Mouse (Mus musculus) megakaryocyte, adult 5-6 weeks (primary cell): ENCODE measurements around the gene Gm20538. TPM values are rescaled to one million over a fixed set of nuclear protein-coding genes. Genes with fewer than 3 reads are reported as not detected.

Experiments used
- ATAC-seq: 2 replicates; pipeline ENCODE4 v1.8.0; 2016; ENCODE audit warnings: mild to moderate bottlenecking, inconsistent platforms; ENCODE audit not compliant: poor library complexity, severe bottlenecking
- total RNA-seq, 2 experiments: library from RNA; stranded (forward) in 1 of 2; stranded (reverse) in 1 of 2; fragments of 153-499, 151-499 nt in 1 of 2; fragments of 221-1000, 200-1000 nt in 1 of 2; gene quantifications; 2 replicates each; pipeline versions ENCODE4 v1.2.3 to v1.2.4; 2015 to 2017

Gene Gm20538
- not detected in 2 replicates for total RNA-seq (2015)
- total RNA-seq (2017) = not detected in 2 replicates

DNA sequence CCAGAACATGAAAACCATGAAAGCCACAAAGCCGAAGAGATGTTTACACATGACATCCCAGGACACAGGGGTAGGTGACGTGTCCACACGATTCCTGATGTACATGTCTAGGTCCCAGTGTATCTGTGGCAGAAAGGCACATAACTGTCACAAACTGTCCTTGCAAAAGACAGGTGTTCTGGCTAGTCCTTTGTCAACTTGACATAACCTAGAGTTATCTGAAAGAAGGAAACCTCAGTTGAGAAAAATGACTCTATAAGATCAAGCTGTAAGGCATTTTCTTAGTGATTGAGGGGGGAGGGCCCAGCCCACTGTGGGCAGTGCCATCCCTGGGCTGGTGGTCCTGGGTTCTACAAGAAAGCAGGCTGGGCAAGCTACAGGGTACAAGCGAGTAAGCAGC lies at the start of gene Gm20538:
Gene Gm20538, minus strand, starts transcription at position 101 of the 400 bp plus-strand sequence.
- no peak for ATAC-seq

DNA sequence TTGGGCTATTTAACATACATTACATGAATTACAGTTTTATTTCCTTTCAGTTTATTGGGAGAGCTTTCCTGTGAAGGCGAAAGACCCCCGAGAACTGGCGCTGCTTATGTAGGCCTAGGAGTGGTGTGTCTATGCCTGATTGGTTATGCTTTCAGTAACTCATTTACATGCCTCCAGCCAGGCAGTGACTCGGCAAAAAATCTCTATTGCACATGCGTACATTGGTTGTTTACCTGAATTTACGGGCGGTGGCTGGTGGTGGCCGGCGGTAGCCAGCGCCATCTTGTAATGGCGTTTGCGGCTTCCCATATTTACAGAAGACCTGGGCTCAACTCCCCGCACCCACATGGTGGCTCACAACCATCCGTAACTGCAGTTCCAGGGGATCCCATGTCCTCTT lies 41.5 kb upstream of the Gm20538 start:
- no peak for ATAC-seq

DNA sequence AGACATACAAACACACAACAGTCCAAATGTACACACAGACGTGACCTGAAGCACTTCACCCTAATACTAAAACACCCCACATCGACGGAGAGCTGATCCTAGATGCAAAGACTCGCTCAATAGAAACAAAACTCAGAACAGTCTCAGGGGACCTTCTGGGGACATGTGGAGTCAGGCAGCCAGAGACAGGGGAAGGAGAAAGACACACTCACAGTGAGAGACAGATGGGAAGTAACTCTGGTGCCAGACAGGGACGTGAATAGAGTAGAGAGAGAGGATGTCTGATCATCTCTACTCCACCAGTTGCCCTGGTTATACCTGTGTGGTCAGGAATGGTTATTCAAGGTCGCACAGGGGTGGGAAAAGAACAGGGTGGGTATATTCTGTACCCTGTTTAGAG lies 39.0 kb upstream of the Gm20538 start:
- no peak for ATAC-seq

DNA sequence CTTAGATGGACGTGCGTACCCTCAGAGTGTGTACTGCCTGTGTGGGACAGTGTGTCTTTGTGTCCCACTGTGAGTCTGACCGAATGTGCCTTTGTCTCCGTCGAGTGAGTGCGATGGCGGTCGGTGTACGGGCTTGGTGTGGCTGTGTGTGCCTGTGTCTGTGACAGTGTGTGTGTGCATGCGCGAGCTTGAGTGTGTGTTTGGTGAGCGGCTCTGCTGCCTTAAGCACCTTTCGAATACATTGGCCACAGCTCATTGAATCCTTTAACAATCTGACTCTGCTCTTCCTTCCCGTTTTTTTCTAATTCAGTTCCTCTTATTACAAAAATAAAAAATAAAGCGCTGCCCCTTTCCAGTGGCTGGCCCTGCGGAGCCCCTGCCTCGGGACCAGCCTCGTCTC lies 38.4 kb upstream of the Gm20538 start:
- ATAC-seq = peak; percentile 30; the same call in 1 of the 2 replicates

DNA sequence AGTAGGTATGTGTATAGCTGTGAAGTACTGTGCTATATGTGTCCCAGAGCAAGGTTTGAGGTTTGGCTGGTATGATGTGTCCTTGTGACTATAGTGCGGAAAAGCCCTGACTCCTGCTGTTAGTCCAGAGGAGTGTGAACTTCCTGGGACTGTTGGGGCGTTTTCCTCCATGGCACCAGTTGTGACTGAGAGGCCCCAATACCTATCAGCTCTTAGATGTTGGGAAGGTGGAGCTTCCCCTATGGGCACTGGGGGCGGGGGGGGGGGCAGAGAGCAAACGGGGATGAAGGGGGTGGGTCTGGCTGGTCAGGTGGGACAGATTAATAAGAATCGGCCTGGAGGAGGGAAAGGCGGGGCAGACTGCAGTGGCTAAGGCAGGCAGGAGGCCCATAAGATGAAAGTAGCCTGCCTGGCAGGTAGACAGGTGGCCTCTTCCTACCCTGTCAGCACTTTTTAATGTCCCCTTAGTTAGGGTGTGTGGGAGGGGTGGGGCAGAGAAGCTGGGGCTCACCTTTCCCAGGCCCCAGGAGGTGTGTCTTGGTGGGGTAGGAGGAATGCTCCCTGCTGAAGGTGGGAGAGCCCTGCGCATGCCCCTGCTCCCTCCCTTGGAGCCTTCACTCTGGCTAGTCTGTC lies 37.1 kb upstream of the Gm20538 start:
- no peak for ATAC-seq

DNA sequence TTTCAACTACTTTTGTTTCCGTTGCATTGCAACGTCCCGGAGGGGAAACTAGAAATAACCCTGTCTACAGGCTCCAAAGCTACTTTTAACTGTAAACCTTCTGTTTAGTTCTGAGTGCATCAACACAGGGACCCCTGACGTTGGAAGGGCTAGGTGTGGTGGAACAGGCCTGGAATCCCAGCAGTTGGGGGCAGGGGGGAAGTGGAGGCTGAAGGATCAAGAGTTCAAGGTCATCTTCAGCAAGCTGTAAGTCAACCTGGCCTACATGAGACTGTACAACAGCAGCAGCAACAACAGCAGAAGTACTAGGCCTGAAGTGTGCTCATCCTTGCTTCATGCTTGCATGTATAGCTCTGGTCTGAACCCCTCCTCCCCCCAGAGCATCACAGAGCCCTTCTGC lies 35.4 kb upstream of the Gm20538 start:
- ATAC-seq = no peak

DNA sequence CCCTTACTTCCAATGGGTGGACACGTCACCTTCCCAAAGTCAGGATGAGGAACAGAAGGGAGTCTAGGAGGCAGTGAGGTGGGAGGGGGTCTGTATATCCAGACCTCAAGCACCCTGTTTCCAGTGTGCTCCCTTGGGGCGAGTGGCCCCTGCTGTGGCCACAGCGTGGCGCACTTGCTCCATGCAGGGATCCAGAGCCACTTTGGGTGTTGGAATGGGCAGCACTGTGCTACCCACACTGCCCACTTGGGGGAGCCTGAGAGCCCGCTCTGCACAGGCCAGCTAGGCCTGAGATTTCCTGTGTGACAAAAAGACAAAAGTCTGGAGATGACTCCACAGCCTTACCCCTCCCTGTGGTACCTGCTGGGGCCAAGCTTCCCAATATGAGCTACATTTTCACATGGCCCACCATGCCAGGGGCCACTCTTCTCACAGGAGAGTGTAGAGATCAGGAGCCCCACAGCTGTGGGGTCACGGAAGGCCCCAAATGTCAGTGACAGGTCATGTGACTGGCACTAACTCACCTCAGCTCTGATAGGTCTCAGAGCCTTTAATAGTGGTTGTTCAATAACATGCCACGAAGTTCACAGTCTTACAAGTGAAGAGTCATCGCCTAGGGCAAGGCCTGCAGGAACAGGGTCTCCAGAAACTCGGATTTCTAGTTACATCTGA lies 30.1 kb upstream of the Gm20538 start:
- ATAC-seq = peak; percentile 96

DNA sequence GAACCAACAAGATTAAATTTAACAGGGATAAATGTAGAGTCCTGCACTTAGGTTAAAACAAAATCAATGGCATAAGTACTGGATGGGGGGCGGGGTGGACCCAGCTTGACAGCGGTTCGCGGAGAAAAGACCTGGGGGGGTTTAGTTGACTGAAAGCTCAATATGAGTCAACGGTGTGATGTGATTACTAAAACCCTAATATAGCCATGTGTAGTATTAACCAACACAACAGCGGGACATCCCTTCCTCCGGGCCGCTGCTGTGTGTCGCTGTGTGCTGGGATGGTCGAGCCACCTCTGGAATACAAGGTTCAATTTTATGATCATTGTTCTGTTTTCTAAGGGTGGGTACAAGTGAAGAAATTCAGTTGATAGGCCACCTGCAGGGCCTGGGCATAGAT lies 29.5 kb upstream of the Gm20538 start:
- no peak for ATAC-seq

DNA sequence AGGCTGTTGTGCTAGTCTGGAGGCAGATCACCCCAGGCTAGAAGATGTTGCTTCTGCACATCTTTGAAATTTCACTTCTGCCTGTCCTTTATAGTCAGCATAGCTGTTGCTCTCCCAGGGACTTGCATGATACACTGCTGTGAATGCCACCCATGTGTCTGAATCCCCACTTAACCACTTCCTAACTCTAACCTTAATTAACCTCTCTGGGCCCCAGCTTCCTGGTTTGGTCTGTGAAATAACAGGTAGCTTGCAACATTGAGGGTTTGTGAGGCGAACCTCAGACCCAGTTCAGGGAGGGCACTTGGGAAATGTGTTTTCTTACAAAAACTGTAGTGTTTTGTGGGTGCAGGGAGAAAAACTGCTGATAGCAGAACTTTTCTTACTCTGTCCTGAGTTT lies 25.4 kb upstream of the Gm20538 start:
- ATAC-seq = peak; percentile 69

DNA sequence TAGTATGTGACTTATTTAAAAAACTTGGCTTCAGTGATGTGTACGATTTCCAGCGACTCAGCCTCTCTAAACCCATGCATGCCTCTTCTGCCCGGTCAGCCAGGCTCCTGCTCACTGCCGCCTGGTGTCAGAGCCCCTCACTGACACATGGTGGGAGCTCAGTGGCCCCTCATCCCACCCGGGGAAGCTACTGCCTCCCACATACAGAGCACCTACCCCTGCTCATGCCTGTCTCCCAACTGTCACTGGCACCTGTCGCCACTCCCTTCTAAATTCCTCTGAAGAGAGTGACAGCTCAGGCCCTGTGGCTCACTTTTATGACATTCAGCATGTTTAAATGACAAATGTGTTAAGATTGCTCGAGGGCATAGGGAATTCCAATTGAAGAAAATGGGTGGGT lies 23.6 kb upstream of the Gm20538 start:
- ATAC-seq = no peak

DNA sequence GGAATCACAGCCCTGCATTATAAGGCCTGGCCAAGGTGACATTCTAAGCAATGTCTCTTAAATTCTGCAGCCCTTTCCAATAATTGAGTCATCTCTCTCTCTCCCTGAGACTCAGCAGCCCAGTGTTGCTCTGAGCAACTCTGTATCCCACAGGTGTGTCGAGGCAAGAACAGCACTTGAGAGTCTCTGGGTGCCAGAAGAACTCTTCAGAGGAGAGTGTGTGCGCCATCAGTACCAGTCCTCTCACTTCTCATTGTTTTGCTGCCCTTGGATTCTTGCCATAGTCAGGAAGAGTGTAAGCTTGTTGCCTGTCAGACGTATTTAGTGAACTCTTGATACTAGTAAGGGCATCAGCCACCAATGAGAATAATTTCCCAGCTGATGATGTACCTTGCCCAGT lies 15.1 kb upstream of the Gm20538 start:
- no peak for ATAC-seq

DNA sequence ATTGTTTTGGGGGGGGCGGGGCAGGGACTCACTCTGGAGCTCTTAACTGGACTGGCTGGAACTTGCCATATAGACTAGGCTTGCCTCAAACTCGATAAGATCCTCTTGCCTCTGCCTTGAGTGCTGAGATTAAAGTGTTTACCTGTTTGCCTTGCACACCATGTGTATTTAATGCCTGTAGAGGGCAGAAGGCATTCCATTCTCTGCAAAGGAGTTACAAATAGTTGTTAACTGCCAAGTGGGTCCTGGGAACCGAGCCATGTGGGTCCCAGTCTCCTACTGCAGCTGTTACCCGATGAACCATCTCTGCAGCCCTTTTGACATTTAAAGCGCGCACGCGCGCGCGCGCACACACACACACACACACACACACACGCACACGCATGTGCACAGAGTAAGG lies 11.4 kb upstream of the Gm20538 start:
- ATAC-seq = no peak

DNA sequence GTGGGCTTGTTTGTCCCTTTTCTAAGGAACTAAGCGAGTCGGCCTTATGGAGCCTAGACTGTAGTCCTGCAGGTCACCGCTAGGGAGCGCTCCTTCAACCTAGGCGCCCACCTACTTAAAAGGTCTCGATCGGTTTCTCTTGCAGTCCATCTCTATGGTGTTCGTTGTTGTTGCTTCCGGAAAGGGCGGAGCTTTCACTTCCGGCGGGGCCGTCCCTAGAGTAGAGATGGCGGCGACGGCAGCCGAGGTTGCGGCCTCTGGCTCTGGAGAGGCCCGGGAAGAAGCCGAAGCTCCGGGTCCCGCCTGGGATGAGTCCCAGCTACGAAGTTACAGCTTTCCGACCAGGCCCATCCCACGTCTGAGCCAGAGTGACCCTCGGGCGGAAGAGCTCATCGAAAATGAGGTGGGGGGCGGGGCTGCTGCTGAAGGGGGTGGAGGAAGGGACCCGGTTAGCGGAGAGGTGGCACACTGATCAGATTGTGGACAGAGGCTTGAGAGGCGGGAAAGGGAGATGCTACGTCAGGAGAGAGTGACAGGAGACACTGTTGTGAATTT lies 10.1 kb upstream of the Gm20538 start, which contains the start of gene Hif1an:
Gene Hif1an, plus strand, starts transcription at position 199 of the 555 bp plus-strand sequence.
- ATAC-seq = peak; percentile 98

DNA sequence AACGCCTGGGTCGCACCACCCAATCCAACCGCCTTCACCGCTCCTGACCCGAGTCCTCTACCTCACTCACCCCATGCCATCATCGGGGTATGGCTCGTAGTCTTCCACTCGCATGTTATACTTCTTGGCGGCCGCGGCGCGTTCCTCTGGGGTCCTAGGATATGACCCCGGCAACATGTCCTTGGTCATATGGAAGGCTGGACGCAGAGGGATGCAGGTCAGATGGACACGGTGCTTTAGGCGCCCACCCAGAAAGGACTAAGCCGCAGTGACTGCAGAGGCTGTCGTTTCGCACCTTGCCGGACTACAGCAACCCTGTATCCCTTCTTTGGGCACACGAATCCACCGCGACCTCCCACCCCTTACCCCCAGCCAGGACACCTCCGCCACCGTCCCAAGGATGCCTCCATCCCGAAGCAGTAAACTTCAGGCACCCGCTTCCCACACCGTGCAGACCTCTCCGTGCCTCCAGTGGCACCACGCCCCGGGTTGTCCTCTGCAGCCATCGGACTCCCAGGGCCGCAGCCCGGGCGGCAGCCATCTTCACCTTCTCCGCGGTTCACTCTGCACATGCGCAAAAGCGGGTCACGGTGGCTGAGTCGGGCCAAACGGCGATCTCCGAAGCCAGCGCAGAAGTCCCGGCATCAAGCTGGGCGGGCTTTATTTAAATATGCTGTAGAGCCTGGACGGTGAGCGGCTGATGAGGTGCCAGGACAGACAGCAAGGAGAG lies 2.4 kb upstream of the Gm20538 start, which contains the start of gene Ndufb8:
Gene Ndufb8, minus strand, starts transcription at position 580 of the 730 bp plus-strand sequence.
- ATAC-seq = peak; percentile 99

DNA sequence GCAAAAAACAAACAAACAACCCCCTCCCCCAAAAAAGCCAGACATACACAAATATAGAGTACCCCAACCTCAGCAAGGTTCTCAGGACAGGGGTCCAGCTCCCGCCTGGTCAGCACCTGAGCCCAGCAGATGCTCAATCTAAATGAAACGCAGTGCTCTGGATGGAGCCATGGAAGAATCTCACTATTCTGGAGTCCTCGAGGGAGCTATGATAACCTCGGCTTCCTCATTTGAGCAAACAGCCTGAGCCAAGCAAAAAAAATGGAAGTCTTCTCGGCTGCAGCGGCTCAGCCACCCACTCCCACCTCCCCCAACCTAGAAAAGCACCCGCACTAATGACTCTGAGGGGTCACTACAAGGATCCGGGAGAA lies 1.8 kb upstream of the Gm20538 start:
- peak; percentile 55; the same call in 1 of the 2 replicates for ATAC-seq

DNA sequence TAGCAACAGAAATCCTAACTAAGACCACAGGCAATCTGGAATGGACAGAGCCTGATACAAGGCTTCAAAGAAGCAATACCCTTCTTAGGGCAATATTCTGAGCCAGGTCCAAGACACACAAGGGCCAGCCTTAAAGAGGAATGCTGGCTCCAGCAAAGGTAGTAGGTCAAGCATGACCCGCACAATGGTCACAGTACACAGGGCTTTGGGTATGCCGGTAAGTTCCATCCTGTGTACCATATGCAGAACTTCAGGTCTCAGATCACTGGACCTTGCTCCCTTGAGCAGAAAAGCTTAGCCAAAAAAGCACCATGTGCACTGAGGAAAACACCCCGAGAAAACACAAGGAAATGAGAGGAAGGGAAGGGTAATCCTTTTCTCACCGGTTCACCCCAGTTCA lies 655 bp upstream of the Gm20538 start:
- no peak for ATAC-seq

DNA sequence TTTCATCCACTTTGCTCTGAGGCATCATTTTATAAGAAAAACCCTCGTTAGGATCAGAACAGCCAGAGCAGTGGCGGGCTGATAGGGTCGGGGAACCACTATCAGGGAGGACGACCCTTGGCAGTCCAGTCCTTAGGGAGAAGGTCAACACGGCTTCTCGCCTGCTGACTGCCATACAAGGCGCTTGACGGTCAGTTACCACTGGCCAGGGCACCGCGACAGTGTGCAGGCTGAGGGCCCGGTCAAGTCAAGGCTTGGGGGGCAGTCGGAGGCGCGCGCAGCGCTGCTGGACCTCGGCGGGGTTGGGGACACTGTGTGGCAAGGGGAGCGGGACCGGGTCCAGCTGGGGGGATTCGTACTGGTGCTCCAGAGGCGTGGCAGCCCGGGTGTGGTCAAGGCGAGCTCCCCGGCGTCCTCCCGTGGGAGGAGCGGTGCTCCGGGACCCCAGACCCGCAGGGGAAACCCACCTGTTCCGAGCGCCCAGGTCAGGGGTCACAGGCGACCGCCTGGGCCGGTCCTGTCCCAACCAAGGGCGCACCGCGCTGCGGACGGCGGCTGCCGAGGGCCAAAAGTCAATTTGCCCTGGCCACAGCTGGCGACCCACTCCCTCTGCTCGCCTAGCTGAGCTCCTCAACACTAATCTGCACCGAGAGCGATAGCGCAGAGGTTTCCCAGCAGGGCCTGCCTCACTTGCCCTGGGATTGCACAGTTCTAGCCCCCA lies 7.2 kb downstream of the Gm20538 start, which contains the start of gene Sec31b:
Gene Sec31b, minus strand, starts transcription at position 544 of the 721 bp plus-strand sequence.
- ATAC-seq = 0 out of 2 replicates have a peak, but pooled peaks have one; percentile 18

DNA sequence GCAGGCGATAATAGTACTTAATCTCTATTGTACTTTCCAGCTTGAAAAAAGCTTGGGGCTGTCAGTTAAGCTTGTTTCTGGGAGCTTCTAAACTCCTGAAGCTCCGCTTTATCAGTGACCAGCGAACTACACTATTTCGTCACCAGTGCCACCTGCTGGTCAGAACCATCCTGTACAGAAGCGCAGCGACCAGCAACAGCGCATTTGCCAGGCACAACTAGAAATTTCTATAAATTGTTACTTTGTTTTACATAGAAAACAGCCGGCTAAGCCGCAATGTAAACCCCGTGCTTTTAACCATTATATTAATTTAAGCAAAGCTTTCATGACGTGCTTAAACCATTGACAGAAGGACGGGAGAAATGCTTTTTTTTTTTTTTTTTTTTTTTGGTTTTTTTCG lies 7.9 kb downstream of the Gm20538 start:
- ATAC-seq = peak; percentile 88

DNA sequence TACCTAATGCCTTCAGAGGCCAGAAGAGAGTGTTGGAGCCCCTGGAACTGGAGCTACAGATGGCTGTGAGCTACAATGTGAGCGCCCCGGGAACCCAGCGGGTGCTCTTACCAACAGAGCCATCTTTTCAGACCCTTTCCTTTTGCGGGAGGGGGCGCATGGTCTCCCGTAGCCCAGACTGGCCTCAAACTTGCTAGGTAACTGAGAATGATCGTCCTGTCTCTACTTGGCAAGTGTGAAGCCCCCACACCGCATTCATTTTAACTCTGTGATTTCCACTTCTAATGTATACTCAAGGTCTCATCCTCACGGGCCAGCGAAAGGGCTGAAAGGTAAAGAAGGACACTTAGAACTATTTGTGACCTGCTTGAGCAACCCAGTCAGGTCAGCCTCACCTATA lies 8.3 kb downstream of the Gm20538 start:
- ATAC-seq = no peak

DNA sequence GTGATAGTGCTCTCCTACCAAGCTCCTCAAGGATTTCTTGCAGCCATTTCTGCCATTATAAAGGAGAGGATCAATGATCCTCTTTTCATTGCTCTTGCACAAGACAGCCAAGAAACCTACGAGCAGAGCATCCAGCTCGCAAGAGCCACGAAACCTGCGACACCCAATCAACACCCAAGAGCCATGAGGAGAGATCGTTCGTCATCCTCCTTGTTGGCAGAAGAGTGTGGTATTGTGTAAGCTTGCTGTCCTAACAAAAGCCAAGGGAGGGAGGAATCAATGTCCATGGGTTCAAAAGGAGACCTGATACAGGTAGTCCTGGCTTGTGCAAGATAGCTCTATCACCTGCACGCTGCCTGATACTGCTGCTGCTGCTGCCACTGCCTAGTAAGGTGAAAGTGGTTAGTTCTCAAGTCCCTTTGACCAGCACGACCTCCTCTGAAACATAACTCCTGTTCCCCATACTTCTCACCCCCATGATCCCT lies 9.9 kb downstream of the Gm20538 start:
- no peak for ATAC-seq

DNA sequence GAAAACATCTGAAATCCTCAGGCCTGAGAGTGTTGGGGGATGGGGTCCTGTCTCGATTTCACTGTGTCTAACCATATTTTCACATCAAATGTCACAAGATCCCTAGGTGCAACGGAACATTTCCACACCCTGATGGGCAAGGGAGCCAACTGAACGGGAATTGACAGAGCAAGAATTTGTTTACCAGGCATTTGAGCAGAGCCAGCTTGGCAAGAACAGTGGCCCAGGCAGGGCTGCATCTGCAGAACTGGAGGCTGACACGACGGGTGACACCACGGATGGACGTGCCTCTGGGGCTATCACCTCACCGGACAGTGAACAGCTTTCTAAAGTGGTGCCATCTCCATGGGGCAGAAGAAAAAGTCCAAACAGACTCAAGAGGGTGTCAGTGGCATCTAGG lies 15.2 kb downstream of the Gm20538 start:
- no peak for ATAC-seq
